Mouse (Mus musculus): Measurements from ENCODE around the gene Zdbf2.

The Zdbf2 gene

GRCm38 (mm10) chr1:63272741-63273338 lies at the start of gene Zdbf2:
Zdbf2 (plus strand) TSS chr1:63273265.
- no peak for DNase-seq (ENCODE audit: low spot score)

GRCm38 (mm10) chr1:63225009-63225408 lies 48.1 kb upstream of the Zdbf2 start:
- DNase-seq (ENCODE audit: low spot score) = no peak

GRCm38 (mm10) chr1:63225890-63226289 lies 47.2 kb upstream of the Zdbf2 start:
- DNase-seq (ENCODE audit: low spot score) = no peak

DNA sequence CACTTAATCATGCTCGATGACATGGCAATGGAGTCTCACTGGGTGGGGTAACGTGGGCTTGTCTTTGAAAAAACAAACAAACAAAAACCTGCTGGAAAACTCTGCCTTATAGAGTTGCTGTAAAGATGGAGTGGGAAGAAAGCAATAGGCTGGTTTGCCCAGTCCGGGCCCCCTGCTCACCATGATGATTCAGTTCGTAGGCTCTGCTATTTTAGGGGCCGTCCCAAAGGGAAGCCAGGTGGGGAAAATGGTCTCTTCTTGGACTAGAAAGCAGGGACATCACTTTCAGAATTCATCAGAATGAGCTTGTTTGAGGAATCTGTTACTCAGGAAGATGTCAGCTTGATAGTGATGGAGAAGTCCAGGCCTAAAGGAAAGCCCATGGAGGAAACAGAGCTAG lies 45.8 kb upstream of the Zdbf2 start:
- no peak for DNase-seq (ENCODE audit: low spot score)

- no peak for DNase-seq (ENCODE audit: low spot score)
These were observed 35.7 kb upstream of the Zdbf2 start for GRCm38 (mm10) chr1:63237371-63237770.

- no peak for DNase-seq (ENCODE audit: low spot score)
These were observed 33.8 kb upstream of the Zdbf2 start for GRCm38 (mm10) chr1:63239305-63239704.

- DNase-seq (ENCODE audit: low spot score) = no peak
These were observed 33.3 kb upstream of the Zdbf2 start for GRCm38 (mm10) chr1:63239751-63240150.

DNA sequence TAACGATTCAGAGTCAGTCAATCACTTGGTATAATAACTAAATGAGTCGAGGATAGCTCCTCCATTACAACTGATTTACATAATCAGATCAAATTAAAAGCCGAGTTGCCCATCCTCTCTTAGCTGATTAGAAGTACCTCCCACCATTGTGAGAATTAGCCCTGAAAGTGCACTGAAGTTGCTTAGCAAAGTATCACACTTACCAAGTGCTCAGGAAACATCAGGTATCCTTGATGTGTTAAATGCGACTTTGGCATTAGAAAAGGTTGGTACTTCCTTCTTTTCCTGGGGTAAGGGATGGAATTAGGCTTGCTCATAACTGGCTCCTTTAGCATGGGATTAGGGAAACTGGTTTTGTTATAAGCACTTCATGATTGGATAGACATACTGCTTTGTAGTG lies 29.2 kb upstream of the Zdbf2 start:
- no peak for DNase-seq (ENCODE audit: low spot score)

DNA sequence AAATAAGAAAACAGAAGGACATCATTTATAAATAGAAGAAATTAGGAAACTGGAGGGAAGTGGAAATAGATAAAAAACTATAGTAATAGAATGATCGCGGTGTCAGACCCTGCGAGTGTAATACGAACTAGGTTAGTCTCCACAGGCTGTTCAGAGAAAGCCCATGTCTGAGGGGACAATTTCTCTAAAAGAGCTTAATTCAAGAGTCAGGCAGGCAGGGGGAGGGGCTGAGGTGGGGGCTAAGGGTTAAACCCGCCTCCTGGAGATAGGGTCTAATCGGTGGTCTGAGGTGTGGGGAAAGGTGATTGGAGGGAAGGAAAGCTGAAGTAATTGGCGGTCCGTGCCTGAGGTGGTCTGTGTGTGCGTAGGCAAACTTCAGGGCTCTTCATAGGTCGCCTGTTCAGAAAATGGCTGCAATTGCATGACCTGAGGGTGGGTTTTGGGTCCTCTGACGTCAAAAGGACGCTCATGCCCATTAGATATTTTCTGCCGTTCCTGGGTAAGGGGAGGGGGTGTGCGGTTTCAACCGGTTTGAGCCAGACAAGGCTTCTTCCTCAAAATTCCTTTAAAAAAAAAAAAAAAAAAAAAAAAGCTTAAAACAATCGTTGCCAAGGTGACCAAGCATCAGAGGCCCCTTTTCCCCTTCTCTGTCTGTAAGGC lies 26.1 kb upstream of the Zdbf2 start:
- no peak for DNase-seq (ENCODE audit: low spot score)

DNA sequence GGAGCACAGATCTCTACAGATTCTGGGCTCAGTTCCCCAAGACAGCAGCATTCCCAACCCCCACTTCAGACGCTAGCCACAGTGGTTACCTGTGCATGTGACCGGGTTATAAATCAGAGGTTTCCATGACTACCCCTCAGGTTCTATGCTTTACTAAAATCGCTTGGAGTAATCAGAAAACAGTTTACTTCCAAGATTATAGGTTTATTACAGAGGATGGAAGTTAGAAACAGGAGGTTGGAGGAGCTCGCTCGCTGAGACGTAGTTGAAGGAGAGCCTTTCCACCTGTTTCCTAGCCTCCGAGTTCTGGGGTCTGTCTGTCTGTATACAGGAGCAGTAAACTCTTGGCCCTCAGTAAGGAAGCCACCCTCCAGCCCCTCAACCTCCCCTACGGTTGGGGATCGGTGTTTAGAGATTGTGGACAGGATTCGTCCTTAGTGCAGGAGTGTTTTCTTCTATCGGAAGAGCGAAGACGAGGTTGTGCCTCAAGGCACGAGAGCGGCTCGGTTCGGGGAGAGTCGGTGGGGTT lies 25.2 kb upstream of the Zdbf2 start:
- DNase-seq (ENCODE audit: low spot score) = no peak

- DNase-seq (ENCODE audit: low spot score) = no peak
These were observed 24.7 kb upstream of the Zdbf2 start for GRCm38 (mm10) chr1:63248360-63248851.

DNA sequence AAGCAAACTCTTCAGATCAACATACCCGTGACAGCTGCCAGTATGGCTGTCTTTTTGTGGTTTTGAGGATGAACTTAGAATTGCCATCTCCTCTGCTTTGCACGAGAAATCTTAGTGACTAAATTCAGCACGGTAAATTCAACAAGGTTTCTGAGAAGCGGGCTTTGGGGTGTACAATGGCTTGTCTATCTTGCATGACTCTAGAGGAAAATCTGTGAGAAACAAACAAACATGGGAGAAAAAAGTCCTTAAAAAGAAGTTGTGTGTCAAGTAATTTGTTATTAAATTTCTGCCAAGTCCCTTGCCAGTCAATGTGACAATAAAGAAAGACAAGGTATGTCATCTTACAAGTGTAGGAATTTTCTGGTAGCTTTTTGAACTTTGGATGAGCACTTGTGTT lies 23.8 kb upstream of the Zdbf2 start:
- DNase-seq (ENCODE audit: low spot score) = no peak

DNA sequence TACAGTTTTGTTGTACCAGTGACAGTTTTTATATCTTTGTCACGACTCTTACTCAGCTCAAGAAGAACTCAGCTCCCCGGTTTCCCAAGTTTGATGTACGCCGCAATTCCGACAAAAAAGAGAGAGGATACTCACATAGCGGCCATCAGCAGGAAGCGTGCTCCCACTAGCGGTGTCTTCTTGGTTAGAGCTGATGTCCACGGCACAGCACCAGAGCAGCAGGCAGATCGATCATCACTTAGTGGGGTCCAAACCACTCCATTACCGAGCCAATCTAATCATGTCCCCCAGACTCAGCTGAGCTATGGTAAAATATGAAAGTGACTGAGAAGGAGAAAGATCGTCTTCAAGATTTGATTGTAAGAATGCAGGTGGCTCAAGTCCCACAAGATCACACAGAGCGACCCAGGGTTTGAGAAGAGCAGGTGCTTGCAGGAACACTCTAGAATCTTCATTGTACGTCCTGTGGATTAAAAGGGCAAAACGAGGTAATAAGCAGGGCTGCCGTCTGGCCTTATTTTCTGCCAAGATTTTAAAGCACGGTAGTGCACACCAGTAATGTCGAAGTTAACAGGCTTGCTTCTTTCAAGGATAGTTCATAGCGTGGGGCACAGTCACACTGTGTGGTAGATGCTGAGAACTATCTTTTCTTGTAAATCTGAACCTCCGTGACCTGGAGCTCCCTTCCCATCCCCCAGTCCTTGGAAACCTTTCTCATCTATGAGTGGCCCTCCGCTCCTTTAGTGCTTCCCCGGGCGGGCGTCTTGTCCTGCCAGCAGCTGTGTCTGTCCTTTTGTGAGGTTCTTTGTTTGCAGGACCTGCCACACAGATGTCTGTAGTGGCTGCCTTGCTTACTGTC lies 20.5 kb upstream of the Zdbf2 start:
- DNase-seq (ENCODE audit: low spot score) = no peak

DNA sequence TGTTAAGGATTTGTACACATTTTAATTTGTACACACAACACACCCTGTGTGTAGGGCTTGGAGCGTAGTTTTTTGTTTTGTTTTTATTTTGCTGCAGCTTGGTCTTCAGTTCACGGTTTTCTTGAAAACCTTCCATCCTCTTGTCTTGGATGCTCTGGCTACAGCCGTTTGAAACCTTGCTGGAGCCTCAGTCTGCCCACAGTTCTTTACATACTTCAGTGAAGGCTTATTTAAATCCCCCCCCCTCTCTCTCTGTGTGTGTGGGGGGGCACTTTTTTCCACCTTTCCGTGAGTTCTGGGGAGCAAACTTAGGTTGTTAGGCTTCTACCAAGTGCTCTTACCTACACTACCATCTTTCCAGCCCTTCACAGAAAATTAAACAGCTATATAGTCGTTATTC lies 19.8 kb upstream of the Zdbf2 start:
- DNase-seq (ENCODE audit: low spot score) = no peak

GRCm38 (mm10) chr1:63255101-63255500 lies 18.0 kb upstream of the Zdbf2 start:
- no peak for DNase-seq (ENCODE audit: low spot score)

DNA sequence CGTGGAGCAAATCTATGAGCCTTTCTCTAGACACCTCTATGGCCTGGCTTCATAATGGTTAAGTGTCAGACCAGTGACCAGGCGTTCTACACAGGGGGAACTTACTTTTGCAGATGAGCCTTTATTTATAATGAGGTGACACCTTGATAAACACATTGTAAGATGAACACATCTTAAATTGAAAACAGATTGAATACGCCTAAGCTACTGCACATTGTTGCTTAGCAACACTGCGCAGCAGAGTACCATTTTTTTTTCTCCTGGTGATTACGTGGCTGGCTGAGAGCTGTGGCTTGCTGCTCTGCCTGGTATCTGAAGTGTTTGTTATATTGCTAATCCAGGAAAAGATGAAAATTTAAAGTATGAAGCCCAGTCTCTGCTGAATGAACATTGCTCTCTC lies 17.0 kb upstream of the Zdbf2 start:
- DNase-seq (ENCODE audit: low spot score) = no peak

GRCm38 (mm10) chr1:63258501-63258900 lies 14.6 kb upstream of the Zdbf2 start:
- no peak for DNase-seq (ENCODE audit: low spot score)

GRCm38 (mm10) chr1:63259271-63259830 lies 13.7 kb upstream of the Zdbf2 start:
- DNase-seq (ENCODE audit: low spot score) = no peak

- no peak for DNase-seq (ENCODE audit: low spot score)
These were observed 12.9 kb upstream of the Zdbf2 start for GRCm38 (mm10) chr1:63259916-63260741.

DNA sequence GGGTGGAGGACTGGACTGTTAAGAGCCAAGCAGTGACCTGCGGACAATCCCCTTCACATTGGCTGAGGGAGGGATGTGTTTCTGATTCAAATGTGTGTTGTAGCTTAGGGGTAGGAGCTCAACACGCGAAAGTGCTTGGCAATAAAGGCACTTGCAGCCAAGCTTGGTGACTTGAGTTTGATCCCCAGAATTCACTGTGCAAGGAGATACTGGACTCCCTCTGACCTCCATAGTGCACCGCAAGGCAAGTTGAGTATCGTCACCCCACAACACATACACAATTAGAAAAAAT lies 12.4 kb upstream of the Zdbf2 start:
- DNase-seq (ENCODE audit: low spot score) = no peak

DNA sequence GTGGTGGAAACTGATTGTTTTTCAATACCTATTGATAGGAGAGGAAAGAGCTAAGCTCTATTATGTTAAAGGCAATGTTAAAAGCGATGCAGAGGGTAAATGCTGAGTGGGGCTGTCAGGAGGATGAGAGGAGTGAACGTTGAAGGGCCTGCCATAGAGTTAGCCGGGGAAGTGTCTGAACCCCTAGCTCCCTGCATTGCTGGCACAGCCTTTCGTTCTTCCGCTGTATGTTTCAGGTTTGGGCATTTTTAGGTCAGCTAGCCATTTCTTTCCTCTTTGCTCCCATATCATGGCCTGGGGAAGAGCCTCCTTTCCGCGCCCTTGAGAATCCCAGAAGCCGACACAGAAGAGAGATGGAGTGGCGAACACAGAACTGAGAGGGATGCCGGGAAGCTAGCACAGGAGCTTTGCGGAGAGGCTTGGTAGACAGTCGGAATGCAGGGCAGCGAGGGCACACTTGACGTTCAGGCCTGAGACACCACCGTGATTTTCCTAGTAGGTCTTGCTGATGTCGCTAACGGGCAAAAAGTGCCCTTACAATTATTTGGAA lies 11.9 kb upstream of the Zdbf2 start:
- DNase-seq (ENCODE audit: low spot score) = no peak
